Mouse (Mus musculus) liver, embryonic 14.5 days (tissue): ENCODE measurements around the gene Wfikkn1. TPM values are rescaled to one million over a fixed set of nuclear protein-coding genes. Genes with fewer than 3 reads are reported as not detected.

Source experiments
- ATAC-seq: fragments of 200-750 bp; cut with Nextera tagmentation; 2 replicates; pipeline ENCODE4 v1.8.0; 2017; ENCODE audit warnings: moderate number of reproducible peaks, mild to moderate bottlenecking, moderate library complexity; ENCODE audit not compliant: insufficient read depth
- DNase-seq, 3 experiments: peaks; one replicate each; pipeline ENCODE4 v3.0.0-alpha.2; 2012 to 2013; ENCODE audit warnings: low read depth in 3 of 3, low spot score in 3 of 3
- H3K27ac ChIP-seq: fragments of 300-500 bp; sonication (generic); 2 replicates; pipeline ENCODE4 v1.5.1; 2014; ENCODE audit warnings: moderate library complexity, mild to moderate bottlenecking, control low read depth, inconsistent platforms
- H3K27me3 ChIP-seq: fragments of 300-500 bp; sonication (generic); 2 replicates; pipeline ENCODE4 v1.6.1; 2014; ENCODE audit warnings: mild to moderate bottlenecking, low read length, moderate library complexity; ENCODE audit not compliant: control insufficient read depth, insufficient read depth
- H3K36me3 ChIP-seq: fragments of 300-500 bp; sonication (generic); replicated peaks from 2 replicates; pipeline ENCODE4 v1.6.1; 2014; ENCODE audit warnings: low read depth; ENCODE audit not compliant: control insufficient read depth, insufficient read depth
- H3K4me1 ChIP-seq, 2 experiments: fragments of 200-500 bp in 1 of 2; fragments of 300-500 bp in 1 of 2; sonication (generic) in 1 of 2; replicated peaks; 2 replicates each; pipeline ENCODE4 v1.6.1; 2012 to 2014; ENCODE audit warnings: antibody characterized with exemption in 1 of 2, inconsistent platforms in 1 of 2, low read length in 1 of 2; ENCODE audit not compliant: control insufficient read depth in 2 of 2, insufficient read depth in 2 of 2
- H3K4me2 ChIP-seq: fragments of 300-500 bp; sonication (generic); 2 replicates; pipeline ENCODE4 v1.6.1; 2014; ENCODE audit warnings: low read depth, mild to moderate bottlenecking, control low read depth, moderate library complexity
- H3K4me3 ChIP-seq, 2 experiments: fragments of 200-500 bp in 1 of 2; fragments of 300-500 bp in 1 of 2; sonication (generic) in 1 of 2; 2 replicates each; pipeline ENCODE4 v1.5.1; 2012 to 2014; ENCODE audit warnings: low read depth in 2 of 2, low read length in 2 of 2, mild to moderate bottlenecking in 2 of 2, control low read depth in 1 of 2, inconsistent platforms in 1 of 2, moderate library complexity in 1 of 2; ENCODE audit not compliant: insufficient read depth in 1 of 2
- H3K9ac ChIP-seq: fragments of 300-500 bp; sonication (generic); replicated peaks from 2 replicates; pipeline ENCODE4 v1.6.1; 2014; ENCODE audit warnings: mild to moderate bottlenecking, control low read depth, moderate library complexity
- H3K9me3 ChIP-seq: fragments of 300-500 bp; sonication (generic); 2 replicates; pipeline ENCODE4 v1.6.1; 2016; ENCODE audit warnings: low read length, mixed read lengths; ENCODE audit not compliant: control insufficient read depth
- CTCF ChIP-seq: IDR thresholded peaks from 2 replicates; pipeline ENCODE4 v1.5.1; 2016; ENCODE audit warnings: antibody characterized with exemption, low read depth, control low read depth
- EP300 ChIP-seq: IDR thresholded peaks from 2 replicates; pipeline ENCODE4 v1.6.1; 2016; ENCODE audit warnings: antibody characterized with exemption, low read depth
- WGBS: fragments of 180-500 bp; shearing (Covaris S2); extraction: QIAGEN DNeasy Blood & Tissue Kit; methylation state at CpG from one replicate; pipeline ENCODE4 v1.1.7; 2014; ENCODE audit not compliant: insufficient replicate concordance; 5-methylcytosine and 5-hydroxymethylcytosine counted together
- polyA plus RNA-seq, 2 experiments: library from polyadenylated mRNA; depleted of rRNA in 1 of 2; stranded (reverse) in 1 of 2; unstranded in 1 of 2; fragments of >200 nt; fragmentation: Nextera tagmentation in 1 of 2; extraction: Ambion mirVana in 1 of 2; gene quantifications; 2 replicates each; pipeline versions ENCODE4 v1.2.1 to v1.2.3; 2012 to 2014

Wfikkn1 gene
- polyA plus RNA-seq, 2 experiments: 0.52 to 0.54 TPM

- no peak overlapping the region for H3K27ac ChIP-seq
- no peak overlapping the region for H3K9ac ChIP-seq
- no peak overlapping the region for H3K4me2 ChIP-seq
- TF ChIP-seq EP300 (no peak), CTCF (no peak)
- H3K27me3 ChIP-seq: no peaks in the 10 kb centered on the region
- WGBS: 84% methylated on average over 32 of the region's 32 CpGs
- H3K36me3 ChIP-seq: peaks cover 3% of the 10 kb centered on the region; the same call in 1 of the 2 replicates
- DNase-seq (no peak), ATAC-seq (no peak)
- H3K9me3 ChIP-seq: no peaks in the 10 kb centered on the region
- peaks cover 4 to 33% of the 10 kb centered on the region in 2 experiments for H3K4me1 ChIP-seq
- no peak overlapping the region for H3K4me3 ChIP-seq
Measured at GRCm38 (mm10) chr17:25877741-25878610, 2.7 kb downstream of the Wfikkn1 start.

- Histone ChIP-seq H3K36me3 (peaks cover 3% of the 10 kb centered on the region; the same call in 1 of the 2 replicates), H3K27me3 (no peaks in the 10 kb centered on the region), H3K27ac (no peak overlapping the region), H3K4me2 (peak overlapping the region; percentile 94), H3K4me1 (peaks cover 4 to 26% of the 10 kb centered on the region in 2 experiments), H3K4me3 (no peak overlapping the region), H3K9me3 (no peaks in the 10 kb centered on the region), H3K9ac (no peak overlapping the region)
- WGBS: 78% methylated on average over 3 of the region's 3 CpGs
- DNase-seq (no peak), ATAC-seq (no peak)
- TF ChIP-seq EP300: no peak
- TF ChIP-seq CTCF: no peak
Measured at GRCm38 (mm10) chr17:25877025-25877424, 3.6 kb downstream of the Wfikkn1 start.

- no peaks in the 10 kb centered on the region for H3K9me3 ChIP-seq
- peak overlapping the region; percentile 75 for H3K9ac ChIP-seq
- peaks cover 4 to 21% of the 10 kb centered on the region in 2 experiments for H3K4me1 ChIP-seq
- H3K4me2 ChIP-seq: peak overlapping the region; percentile 94
- WGBS: 64% methylated on average over 10 of the region's 10 CpGs
- DNase-seq: no peak
- ATAC-seq: no peak
- TF ChIP-seq EP300 (no peak), CTCF (no peak)
- H3K27me3 ChIP-seq: no peaks in the 10 kb centered on the region
- H3K36me3 ChIP-seq: peaks cover 3% of the 10 kb centered on the region; the same call in 1 of the 2 replicates
- no peak overlapping the region for H3K27ac ChIP-seq
- peak overlapping the region; percentile 91 to 93 for H3K4me3 ChIP-seq
Measured at GRCm38 (mm10) chr17:25876347-25876915, 4.2 kb downstream of the Wfikkn1 start.

GRCm38 (mm10) chr17:25875171-25876136, 5.2 kb downstream of the Wfikkn1 start:
- DNase-seq (peak; percentile 68 to 73 (median 72)), ATAC-seq (peak; percentile 86)
- Histone ChIP-seq H3K36me3 (peaks cover 3% of the 10 kb centered on the region; the same call in 1 of the 2 replicates), H3K4me1 (peaks cover 4 to 13% of the 10 kb centered on the region in 2 experiments), H3K9me3 (no peaks in the 10 kb centered on the region), H3K27me3 (no peaks in the 10 kb centered on the region), H3K4me2 (peak overlapping the region; percentile 94), H3K27ac (peak overlapping the region; percentile 86), H3K9ac (peak overlapping the region; percentile 75), H3K4me3 (peak overlapping the region; percentile 91 to 93)
- under 1% methylated on average over 59 of the region's 59 CpGs for WGBS
- TF ChIP-seq CTCF (peak; percentile 61), EP300 (no peak)
